Mouse (Mus musculus) midbrain, postnatal 0 days (tissue): ENCODE data around the gene Ptprg. TPM values are rescaled to one million over a fixed set of nuclear protein-coding genes. Genes with fewer than 3 reads are reported as not detected.

Source experiments
- ATAC-seq: fragments of 200-750 bp; cut with Nextera tagmentation; 2 replicates; pipeline ENCODE4 v1.8.0; 2017; ENCODE audit warnings: moderate number of reproducible peaks, mild to moderate bottlenecking, moderate TSS enrichment, moderate library complexity; ENCODE audit not compliant: low FRiP score
- DNase-seq: peaks from one replicate; pipeline ENCODE4 v3.0.0-alpha.2; 2015; ENCODE audit warnings: low spot score
- H3K27ac ChIP-seq: fragments of 300-500 bp; sonication (generic); 2 replicates; pipeline ENCODE4 v1.5.1; 2014; ENCODE audit warnings: low read depth, mild to moderate bottlenecking, low read length, mixed read lengths
- H3K27me3 ChIP-seq: fragments of 300-500 bp; sonication (generic); 2 replicates; pipeline ENCODE4 v1.6.1; 2014; ENCODE audit warnings: low read length, control low read depth, mixed read lengths; ENCODE audit not compliant: insufficient read depth
- H3K36me3 ChIP-seq: fragments of 300-500 bp; sonication (generic); 2 replicates; pipeline ENCODE4 v1.6.1; 2014; ENCODE audit warnings: low read length, control low read depth, mixed read lengths; ENCODE audit not compliant: insufficient read depth
- H3K4me1 ChIP-seq: fragments of 300-500 bp; sonication (generic); 2 replicates; pipeline ENCODE4 v1.6.1; 2014; ENCODE audit warnings: mild to moderate bottlenecking, control low read depth, antibody characterized with exemption, low read length, mixed read lengths; ENCODE audit not compliant: insufficient read depth
- H3K4me2 ChIP-seq: fragments of 300-500 bp; sonication (generic); 2 replicates; pipeline ENCODE4 v1.6.1; 2014; ENCODE audit warnings: low read depth, mild to moderate bottlenecking, low read length, mixed read lengths; ENCODE audit not compliant: poor library complexity, severe bottlenecking
- H3K4me3 ChIP-seq: fragments of 300-500 bp; sonication (generic); 2 replicates; pipeline ENCODE4 v1.5.1; 2014; ENCODE audit warnings: low read depth, mild to moderate bottlenecking, low read length, moderate library complexity
- H3K9ac ChIP-seq: fragments of 300-500 bp; sonication (generic); replicated peaks from 2 replicates; pipeline ENCODE4 v1.6.1; 2014; ENCODE audit warnings: mild to moderate bottlenecking, low read length, moderate library complexity, mixed read lengths; ENCODE audit not compliant: poor library complexity, severe bottlenecking
- H3K9me3 ChIP-seq: fragments of 300-500 bp; sonication (generic); 2 replicates; pipeline ENCODE4 v1.6.1; 2016; ENCODE audit warnings: low read length, control low read depth
- CTCF ChIP-seq: IDR thresholded peaks from 2 replicates; pipeline ENCODE4 v1.5.1; 2016; ENCODE audit warnings: antibody characterized with exemption, mild to moderate bottlenecking
- WGBS: fragments of 180-500 bp; shearing (Covaris S2); extraction: QIAGEN DNeasy Blood & Tissue Kit; methylation state at CpG from one replicate; pipeline ENCODE4 v1.1.7; 2014; 5-methylcytosine and 5-hydroxymethylcytosine counted together
- polyA plus RNA-seq: library from polyadenylated mRNA; unstranded; fragments of >200 nt; fragmentation: Nextera tagmentation; extraction: Ambion mirVana; gene quantifications from 2 replicates; pipeline ENCODE4 v1.2.1, GENCODE M21; 2015
- total RNA-seq: library from RNA; depleted of rRNA; stranded (reverse); fragments of >200 nt; gene quantifications from 2 replicates; pipeline ENCODE4 v1.2.3, GENCODE M21; 2014

The Ptprg gene
- total and polyA plus RNA-seq, 2 experiments from 2014 or later: 25.7 to 84.9 TPM

DNA sequence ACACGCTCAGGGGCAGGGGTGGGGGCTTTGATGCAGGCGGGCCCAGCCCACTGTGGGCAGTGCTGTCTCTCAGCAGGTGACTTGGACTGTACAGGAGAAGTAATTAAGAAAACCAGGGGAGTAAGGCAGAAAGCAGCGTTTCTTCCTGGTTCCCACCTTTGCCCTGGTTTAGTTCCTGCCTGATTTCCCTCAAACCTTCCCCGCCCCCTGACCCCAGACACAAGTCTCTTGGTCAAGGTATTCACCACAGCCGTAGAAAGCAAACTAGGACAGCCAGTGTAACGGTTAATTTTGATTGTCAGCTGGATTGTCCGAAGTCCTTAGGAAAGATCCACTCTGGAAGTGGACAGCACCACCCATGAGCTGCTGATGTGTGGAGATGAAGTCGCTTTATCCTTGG is 614.3 kb downstream of the Ptprg start:
- Histone ChIP-seq H3K9me3 (no peaks in the 10 kb centered on the region), H3K27ac (no peak overlapping the region), H3K4me3 (no peak overlapping the region), H3K4me2 (no peak overlapping the region), H3K9ac (no peak overlapping the region), H3K27me3 (no peaks in the 10 kb centered on the region), H3K36me3 (no peaks in the 10 kb centered on the region), H3K4me1 (no peaks in the 10 kb centered on the region)
- no peak for TF ChIP-seq CTCF
- WGBS: 72% methylated on average over 8 of the region's 8 CpGs
- no peak for DNase-seq
- ATAC-seq: no peak

DNA sequence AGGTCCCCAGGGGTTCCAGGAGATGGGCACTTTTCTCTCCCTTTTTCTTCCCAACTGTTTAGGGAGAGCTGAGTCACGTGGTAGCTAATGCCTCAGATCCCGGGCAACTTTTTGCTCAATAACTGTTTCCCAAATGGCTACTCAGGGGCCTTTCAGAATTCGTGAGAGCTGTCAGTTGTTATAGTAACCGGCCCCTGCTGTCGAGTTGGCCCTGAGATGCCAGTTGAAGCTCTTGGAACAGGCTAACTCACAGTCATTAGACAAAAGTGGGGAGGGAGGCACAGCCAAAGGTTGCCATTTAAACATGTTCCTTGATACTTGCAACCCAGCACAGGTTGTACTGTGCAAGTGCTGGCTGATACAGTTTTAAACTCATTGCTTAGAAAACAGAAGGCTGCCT is 624.1 kb downstream of the Ptprg start:
- Histone ChIP-seq H3K27me3 (no peaks in the 10 kb centered on the region), H3K9ac (no peak overlapping the region), H3K36me3 (no peaks in the 10 kb centered on the region), H3K9me3 (no peaks in the 10 kb centered on the region), H3K27ac (no peak overlapping the region), H3K4me2 (no peak overlapping the region), H3K4me3 (no peak overlapping the region), H3K4me1 (no peaks in the 10 kb centered on the region)
- no peak for TF ChIP-seq CTCF
- peak; percentile 41 for ATAC-seq
- 11% methylated on average over 5 of the region's 5 CpGs for WGBS
- peak; percentile 84 for DNase-seq

DNA sequence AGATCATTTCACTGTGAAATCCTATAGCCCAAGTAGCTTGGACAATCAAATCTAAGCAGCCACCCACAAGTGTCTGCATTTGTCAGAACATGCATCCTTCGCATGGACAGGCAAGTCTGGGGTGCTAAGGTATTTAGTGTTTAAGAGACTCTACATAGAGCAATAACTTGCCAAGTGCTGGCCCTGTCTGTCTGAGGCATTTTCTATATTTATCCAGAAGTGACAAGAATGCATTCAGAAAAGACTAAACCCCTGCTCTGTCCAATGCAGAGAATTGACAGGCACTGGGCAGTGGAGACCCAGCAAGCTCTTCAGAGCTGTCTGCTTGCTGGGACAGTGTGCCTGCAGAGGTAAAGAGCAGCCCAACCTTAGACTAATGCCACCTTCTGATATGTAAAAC is 625.3 kb downstream of the Ptprg start:
- no peak overlapping the region for H3K27ac ChIP-seq
- DNase-seq (no peak), ATAC-seq (no peak)
- H3K36me3 ChIP-seq: no peaks in the 10 kb centered on the region
- 93% methylated on average over 1 of the region's 1 CpGs for WGBS
- no peak overlapping the region for H3K9ac ChIP-seq
- no peaks in the 10 kb centered on the region for H3K4me1 ChIP-seq
- H3K9me3 ChIP-seq: no peaks in the 10 kb centered on the region
- H3K4me2 ChIP-seq: no peak overlapping the region
- H3K27me3 ChIP-seq: no peaks in the 10 kb centered on the region
- H3K4me3 ChIP-seq: no peak overlapping the region
- TF ChIP-seq CTCF: no peak

DNA sequence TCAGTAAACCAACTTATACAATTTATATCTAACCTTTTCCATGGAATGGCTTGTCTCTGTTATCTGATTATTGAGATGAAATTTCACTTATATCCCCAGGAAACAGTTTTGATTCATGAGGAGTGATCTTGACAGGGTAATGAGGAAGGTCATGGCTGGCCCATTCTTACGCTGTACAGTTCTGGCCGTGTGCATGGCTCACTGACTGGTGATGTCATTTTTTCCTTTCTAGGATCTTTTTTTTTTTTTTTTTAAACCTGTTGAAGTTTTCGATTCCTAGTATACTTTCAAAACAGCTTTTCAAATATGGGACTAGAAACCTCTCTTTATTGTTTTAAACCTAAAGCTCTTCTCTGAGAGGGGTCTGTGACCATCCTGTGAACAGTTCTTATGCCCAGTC is 626.8 kb downstream of the Ptprg start:
- Histone ChIP-seq H3K9me3 (no peaks in the 10 kb centered on the region), H3K4me2 (no peak overlapping the region), H3K4me1 (no peaks in the 10 kb centered on the region), H3K27me3 (no peaks in the 10 kb centered on the region), H3K36me3 (no peaks in the 10 kb centered on the region), H3K9ac (no peak overlapping the region), H3K27ac (no peak overlapping the region), H3K4me3 (no peak overlapping the region)
- DNase-seq (no peak), ATAC-seq (no peak)
- TF ChIP-seq CTCF: no peak
- WGBS: 77% methylated on average over 3 of the region's 3 CpGs

DNA sequence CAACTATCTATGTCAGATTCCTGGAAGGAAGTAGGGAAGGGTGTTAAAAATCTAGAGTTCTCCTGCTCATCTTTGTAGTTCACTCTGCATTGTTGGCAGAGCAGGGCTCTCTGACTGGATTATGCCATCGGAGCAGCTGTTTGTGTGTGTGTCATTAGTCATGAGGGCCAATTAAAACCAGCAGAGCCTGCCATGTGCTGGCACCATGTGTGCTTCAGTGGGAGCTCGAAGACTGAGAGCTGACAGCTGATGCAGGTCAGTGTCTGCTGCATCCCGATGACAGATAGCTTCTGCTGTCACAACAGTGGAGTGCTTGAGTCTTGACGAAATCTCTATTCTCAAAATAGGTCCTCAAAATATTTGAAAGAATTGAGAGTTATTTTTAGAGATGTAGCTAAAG is 631.7 kb downstream of the Ptprg start:
- no peak overlapping the region for H3K9ac ChIP-seq
- no peaks in the 10 kb centered on the region for H3K27me3 ChIP-seq
- no peak overlapping the region for H3K4me2 ChIP-seq
- no peak overlapping the region for H3K27ac ChIP-seq
- H3K4me3 ChIP-seq: no peak overlapping the region
- WGBS: 46% methylated on average over 4 of the region's 4 CpGs
- no peaks in the 10 kb centered on the region for H3K4me1 ChIP-seq
- DNase-seq: peak; percentile 79
- no peaks in the 10 kb centered on the region for H3K36me3 ChIP-seq
- no peak for TF ChIP-seq CTCF
- H3K9me3 ChIP-seq: no peaks in the 10 kb centered on the region
- ATAC-seq: peak; percentile 68

DNA sequence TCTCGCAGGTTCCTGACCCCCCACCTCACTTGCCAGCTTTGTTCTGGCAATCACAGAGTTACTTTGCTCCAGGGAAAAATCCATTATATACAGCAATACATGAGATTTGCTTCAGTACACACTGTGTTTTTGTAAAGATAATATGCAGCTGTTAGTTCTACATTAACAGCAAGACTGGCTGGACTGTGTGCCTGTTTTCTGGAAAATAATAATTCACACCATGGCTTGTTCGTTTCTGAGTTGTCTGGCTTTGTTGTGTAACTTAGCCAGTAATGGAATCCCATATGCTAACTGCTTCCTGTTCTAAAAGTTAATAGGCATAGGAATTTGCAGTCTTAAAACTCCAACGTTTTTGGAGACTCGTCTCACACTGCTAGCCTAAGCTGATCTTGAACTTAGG is 635.0 kb downstream of the Ptprg start:
- no peaks in the 10 kb centered on the region for H3K4me1 ChIP-seq
- no peak for DNase-seq
- ATAC-seq: no peak
- TF ChIP-seq CTCF: no peak
- H3K9ac ChIP-seq: no peak overlapping the region
- no peak overlapping the region for H3K4me3 ChIP-seq
- no peak overlapping the region for H3K4me2 ChIP-seq
- no peak overlapping the region for H3K27ac ChIP-seq
- no peaks in the 10 kb centered on the region for H3K9me3 ChIP-seq
- H3K36me3 ChIP-seq: no peaks in the 10 kb centered on the region
- H3K27me3 ChIP-seq: no peaks in the 10 kb centered on the region
- WGBS: 39% methylated on average over 4 of the region's 4 CpGs
